Mouse (Mus musculus) liver, embryonic 14.5 days (tissue): ENCODE data around the gene Sftpa1. TPM values are rescaled to one million over a fixed set of nuclear protein-coding genes. Genes with fewer than 3 reads are reported as not detected.

Source experiments
- ATAC-seq: fragments of 200-750 bp; cut with Nextera tagmentation; 2 replicates; pipeline ENCODE4 v1.8.0; 2017; ENCODE audit warnings: moderate number of reproducible peaks, mild to moderate bottlenecking, moderate library complexity; ENCODE audit not compliant: insufficient read depth
- DNase-seq, 3 experiments: peaks; one replicate each; pipeline ENCODE4 v3.0.0-alpha.2; 2012 to 2013; ENCODE audit warnings: low read depth in 3 of 3, low spot score in 3 of 3
- H3K27ac ChIP-seq: fragments of 300-500 bp; sonication (generic); 2 replicates; pipeline ENCODE4 v1.5.1; 2014; ENCODE audit warnings: moderate library complexity, mild to moderate bottlenecking, control low read depth, inconsistent platforms
- H3K27me3 ChIP-seq: fragments of 300-500 bp; sonication (generic); 2 replicates; pipeline ENCODE4 v1.6.1; 2014; ENCODE audit warnings: mild to moderate bottlenecking, low read length, moderate library complexity; ENCODE audit not compliant: control insufficient read depth, insufficient read depth
- H3K36me3 ChIP-seq: fragments of 300-500 bp; sonication (generic); replicated peaks from 2 replicates; pipeline ENCODE4 v1.6.1; 2014; ENCODE audit warnings: low read depth; ENCODE audit not compliant: control insufficient read depth, insufficient read depth
- H3K4me1 ChIP-seq, 2 experiments: fragments of 200-500 bp in 1 of 2; fragments of 300-500 bp in 1 of 2; sonication (generic) in 1 of 2; replicated peaks; 2 replicates each; pipeline ENCODE4 v1.6.1; 2012 to 2014; ENCODE audit warnings: antibody characterized with exemption in 1 of 2, inconsistent platforms in 1 of 2, low read length in 1 of 2; ENCODE audit not compliant: control insufficient read depth in 2 of 2, insufficient read depth in 2 of 2
- H3K4me2 ChIP-seq: fragments of 300-500 bp; sonication (generic); 2 replicates; pipeline ENCODE4 v1.6.1; 2014; ENCODE audit warnings: low read depth, mild to moderate bottlenecking, control low read depth, moderate library complexity
- H3K4me3 ChIP-seq, 2 experiments: fragments of 200-500 bp in 1 of 2; fragments of 300-500 bp in 1 of 2; sonication (generic) in 1 of 2; 2 replicates each; pipeline ENCODE4 v1.5.1; 2012 to 2014; ENCODE audit warnings: low read depth in 2 of 2, low read length in 2 of 2, mild to moderate bottlenecking in 2 of 2, control low read depth in 1 of 2, inconsistent platforms in 1 of 2, moderate library complexity in 1 of 2; ENCODE audit not compliant: insufficient read depth in 1 of 2
- H3K9ac ChIP-seq: fragments of 300-500 bp; sonication (generic); replicated peaks from 2 replicates; pipeline ENCODE4 v1.6.1; 2014; ENCODE audit warnings: mild to moderate bottlenecking, control low read depth, moderate library complexity
- H3K9me3 ChIP-seq: fragments of 300-500 bp; sonication (generic); 2 replicates; pipeline ENCODE4 v1.6.1; 2016; ENCODE audit warnings: low read length, mixed read lengths; ENCODE audit not compliant: control insufficient read depth
- CTCF ChIP-seq: IDR thresholded peaks from 2 replicates; pipeline ENCODE4 v1.5.1; 2016; ENCODE audit warnings: antibody characterized with exemption, low read depth, control low read depth
- EP300 ChIP-seq: IDR thresholded peaks from 2 replicates; pipeline ENCODE4 v1.6.1; 2016; ENCODE audit warnings: antibody characterized with exemption, low read depth
- WGBS: fragments of 180-500 bp; shearing (Covaris S2); extraction: QIAGEN DNeasy Blood & Tissue Kit; methylation state at CpG from one replicate; pipeline ENCODE4 v1.1.7; 2014; ENCODE audit not compliant: insufficient replicate concordance; 5-methylcytosine and 5-hydroxymethylcytosine counted together
- polyA plus RNA-seq, 2 experiments: library from polyadenylated mRNA; depleted of rRNA in 1 of 2; stranded (reverse) in 1 of 2; unstranded in 1 of 2; fragments of >200 nt; fragmentation: Nextera tagmentation in 1 of 2; extraction: Ambion mirVana in 1 of 2; gene quantifications; 2 replicates each; pipeline versions ENCODE4 v1.2.1 to v1.2.3; 2012 to 2014

Gene Sftpa1
- polyA plus RNA-seq, 2 experiments, result 0.10 to 0.19 TPM

- Histone ChIP-seq H3K27ac (no peak overlapping the region), H3K36me3 (no peaks in the 10 kb centered on the region)
Observed at GRCm38 (mm10) chr14:41127997-41128396, 3.6 kb upstream of the Sftpa1 start.

GRCm38 (mm10) chr14:41137006-41137405, 5.4 kb downstream of the Sftpa1 start:
- DNase-seq (no peak), ATAC-seq (no peak)
- Histone ChIP-seq H3K4me2 (no peak overlapping the region), H3K9me3 (no peaks in the 10 kb centered on the region), H3K9ac (no peak overlapping the region), H3K27ac (no peak overlapping the region), H3K36me3 (no peaks in the 10 kb centered on the region), H3K4me3 (no peak overlapping the region), H3K4me1 (no peaks in the 10 kb centered on the region), H3K27me3 (no peaks in the 10 kb centered on the region)
- no peak for TF ChIP-seq CTCF
- TF ChIP-seq EP300, result no peak

More at GRCm38 (mm10) chr14:41127997-41128396, 3.6 kb upstream of the Sftpa1 start:
- no peaks in the 10 kb centered on the region for H3K27me3 ChIP-seq
- no peak overlapping the region for H3K9ac ChIP-seq
- H3K4me2 ChIP-seq, result no peak overlapping the region
- ATAC-seq, result no peak
- DNase-seq, result peak in 1 of 3 experiments; percentile 9
- no peaks in the 10 kb centered on the region for H3K4me1 ChIP-seq
- 10% methylated on average over 4 of the region's 4 CpGs for WGBS
- TF ChIP-seq EP300, result no peak
- peak; percentile 57 for TF ChIP-seq CTCF
- no peaks in the 10 kb centered on the region for H3K9me3 ChIP-seq
- H3K4me3 ChIP-seq, result no peak overlapping the region

GRCm38 (mm10) chr14:41140686-41141085, 9.1 kb downstream of the Sftpa1 start:
- Histone ChIP-seq H3K27me3 (no peaks in the 10 kb centered on the region), H3K36me3 (no peaks in the 10 kb centered on the region), H3K4me1 (no peaks in the 10 kb centered on the region), H3K4me3 (no peak overlapping the region), H3K9ac (no peak overlapping the region), H3K4me2 (no peak overlapping the region), H3K9me3 (no peaks in the 10 kb centered on the region), H3K27ac (no peak overlapping the region)
- TF ChIP-seq CTCF (no peak), EP300 (no peak)
- no peak for ATAC-seq
- WGBS, result 40% methylated on average over 1 of the region's 1 CpGs
- no peak for DNase-seq

GRCm38 (mm10) chr14:41146035-41146434, 14.5 kb downstream of the Sftpa1 start:
- H3K4me2 ChIP-seq, result no peak overlapping the region
- TF ChIP-seq CTCF (no peak), EP300 (no peak)
- H3K9ac ChIP-seq, result no peak overlapping the region
- no peak overlapping the region for H3K27ac ChIP-seq
- no peaks in the 10 kb centered on the region for H3K36me3 ChIP-seq
- WGBS, result 43% methylated on average over 6 of the region's 6 CpGs
- peaks cover 0 to 2% of the 10 kb centered on the region in 2 experiments; a peak in 2 of 4 replicates for H3K4me1 ChIP-seq
- no peak for ATAC-seq
- H3K4me3 ChIP-seq, result no peak overlapping the region
- no peaks in the 10 kb centered on the region for H3K27me3 ChIP-seq
- no peak for DNase-seq
- H3K9me3 ChIP-seq, result no peaks in the 10 kb centered on the region

- no peak for DNase-seq
- no peak for TF ChIP-seq EP300
- no peak for TF ChIP-seq CTCF
- Histone ChIP-seq H3K36me3 (no peaks in the 10 kb centered on the region), H3K4me1 (peaks cover 0 to 2% of the 10 kb centered on the region in 2 experiments; a peak in 2 of 4 replicates), H3K4me2 (no peak overlapping the region), H3K4me3 (no peak overlapping the region), H3K27ac (no peak overlapping the region), H3K9ac (no peak overlapping the region), H3K27me3 (no peaks in the 10 kb centered on the region), H3K9me3 (no peaks in the 10 kb centered on the region)
- WGBS, result 37% methylated on average over 3 of the region's 3 CpGs
- ATAC-seq, result no peak
Observed at GRCm38 (mm10) chr14:41146922-41147321, 15.3 kb downstream of the Sftpa1 start.
